Mouse (Mus musculus) CD8-positive naive resting alpha-beta T cell, adult 2 months (primary cell): Measurements from ENCODE around the gene Entpd2.
A peak's percentile ranks its signal among the peaks of the same experiment; 100 is the strongest.
"Not testable (repeated sequence)": the region's sequence is repeated elsewhere in the genome, so short reads cannot be mapped to it uniquely, and the experiment has no call there.

Experiments used
- DNase-seq, 2 experiments: peaks; one replicate each; pipeline ENCODE4 v3.0.0; 2022; ENCODE audit warnings: low read depth in 2 of 2, low spot score in 2 of 2

Entpd2 gene

DNA sequence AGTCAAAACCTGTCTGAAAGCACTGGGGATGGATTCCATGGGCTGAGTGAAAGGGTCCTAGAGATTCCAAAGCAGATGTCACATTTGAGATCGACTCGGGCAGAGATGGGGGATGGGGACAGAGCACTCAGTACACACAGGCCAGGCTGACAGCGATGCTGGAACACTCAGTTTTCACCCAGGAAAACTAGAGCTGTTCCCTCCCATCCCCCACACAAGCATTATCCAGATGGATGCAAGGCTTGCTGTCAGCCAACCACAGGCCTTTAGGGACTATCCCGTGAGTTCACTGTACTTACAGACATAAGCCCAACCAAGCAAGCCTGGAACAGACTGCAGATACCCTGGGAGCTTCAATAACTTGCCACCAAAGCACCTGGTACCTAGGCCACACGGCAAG lies 4.4 kb upstream of the Entpd2 start:
- no peak for DNase-seq

DNA sequence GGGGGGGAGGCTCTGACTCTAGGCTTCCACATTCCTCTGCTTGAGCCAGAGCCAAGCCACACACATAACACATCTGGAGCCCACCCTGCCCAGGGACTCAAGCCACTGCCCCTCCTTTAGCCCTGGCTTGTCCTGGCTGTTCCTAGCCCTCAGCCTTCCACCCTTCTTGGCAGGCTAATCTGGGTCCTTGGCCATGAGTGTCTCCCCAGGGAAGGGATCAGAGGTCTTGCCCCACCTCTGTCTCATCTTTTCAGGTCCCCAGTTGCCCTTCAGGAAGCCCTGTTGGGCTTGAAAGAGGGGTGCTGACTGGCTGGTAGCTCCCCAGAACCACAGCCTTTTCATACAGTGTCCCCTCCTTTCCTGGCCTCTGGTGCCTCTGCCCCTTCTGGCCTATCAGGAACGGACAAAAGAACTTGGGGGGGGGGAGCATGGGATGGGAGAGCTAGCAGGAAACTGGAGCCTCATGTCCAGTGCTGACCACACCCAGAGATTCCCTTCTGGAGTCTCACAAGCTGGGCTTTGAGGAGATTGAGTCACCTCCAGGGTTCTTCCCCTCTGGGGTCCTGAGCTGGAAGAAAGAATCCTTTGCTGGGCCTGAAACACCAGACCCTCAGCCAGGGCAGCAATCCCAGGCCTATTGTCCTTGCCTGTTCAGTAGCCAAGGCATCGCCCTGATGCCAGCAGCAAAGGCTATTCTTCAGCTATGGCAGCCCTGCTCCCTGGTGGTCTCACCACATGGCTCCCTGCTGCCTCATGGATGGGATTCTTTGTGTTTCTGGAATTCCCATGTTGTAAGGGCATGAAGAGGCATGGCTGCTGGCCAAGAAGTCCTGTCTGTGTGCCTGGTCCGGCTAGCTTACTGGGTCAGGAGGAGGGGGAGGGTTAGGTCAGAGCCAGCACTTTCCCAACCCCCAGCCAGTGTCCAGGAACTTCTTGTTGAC lies 1.1 kb upstream of the Entpd2 start:
- DNase-seq = no peak

DNA sequence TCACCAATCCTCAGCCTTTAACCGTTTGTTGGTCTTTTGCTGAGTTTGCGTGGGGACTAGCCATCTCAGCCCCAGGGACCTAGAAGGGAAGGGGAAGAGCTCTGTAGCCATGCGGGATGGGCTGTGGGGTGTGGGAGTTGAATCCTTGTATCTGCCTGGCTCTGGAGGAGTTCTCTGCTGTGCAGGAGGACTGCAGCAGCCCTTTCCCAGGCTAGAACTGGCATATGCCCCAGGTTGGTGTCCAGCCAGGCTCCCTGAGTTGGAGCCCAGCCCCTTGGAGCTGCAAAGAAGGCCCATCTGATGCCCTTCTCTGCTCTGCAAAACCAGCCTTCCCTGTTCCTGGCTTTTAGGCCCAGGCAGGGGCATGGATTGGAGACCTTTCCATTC lies 916 bp downstream of the Entpd2 start:
- DNase-seq = no peak

DNA sequence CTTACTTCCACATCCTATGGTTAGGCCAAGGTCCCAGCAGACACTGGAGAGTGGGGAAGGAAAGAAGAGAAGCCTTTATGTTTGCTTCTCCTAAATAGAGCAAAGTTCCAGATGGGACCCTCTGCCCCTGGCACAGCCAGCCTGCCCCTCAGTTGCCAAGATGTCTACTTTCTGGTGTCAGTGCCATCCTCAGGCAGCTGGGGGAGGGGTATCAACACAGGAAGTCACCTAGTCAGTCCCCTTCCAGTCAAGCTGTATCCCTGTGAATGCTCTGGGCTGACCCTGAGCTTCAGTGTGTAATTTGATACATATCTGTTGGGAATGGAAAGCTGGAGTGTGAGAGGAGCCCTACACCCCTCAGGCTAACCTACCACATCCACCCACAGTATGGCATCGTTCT lies 1.3 kb downstream of the Entpd2 start:
- no peak for DNase-seq

DNA sequence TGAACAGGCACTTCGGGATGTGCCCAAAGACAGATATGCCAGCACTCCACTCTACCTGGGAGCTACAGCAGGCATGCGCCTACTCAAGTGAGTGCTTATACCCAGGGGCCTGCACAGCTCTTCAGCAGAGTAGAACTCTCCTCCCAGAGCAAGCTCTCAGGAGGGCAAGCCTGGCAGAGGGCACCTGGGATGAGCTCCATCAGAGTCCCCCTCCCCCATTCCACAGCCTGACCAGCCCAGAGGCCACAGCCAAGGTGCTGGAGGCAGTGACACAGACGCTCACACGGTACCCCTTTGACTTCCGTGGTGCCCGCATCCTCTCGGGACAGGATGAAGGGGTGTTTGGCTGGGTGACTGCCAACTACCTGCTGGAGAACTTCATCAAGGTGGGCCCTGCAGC lies 2.4 kb downstream of the Entpd2 start:
- no peak for DNase-seq

DNA sequence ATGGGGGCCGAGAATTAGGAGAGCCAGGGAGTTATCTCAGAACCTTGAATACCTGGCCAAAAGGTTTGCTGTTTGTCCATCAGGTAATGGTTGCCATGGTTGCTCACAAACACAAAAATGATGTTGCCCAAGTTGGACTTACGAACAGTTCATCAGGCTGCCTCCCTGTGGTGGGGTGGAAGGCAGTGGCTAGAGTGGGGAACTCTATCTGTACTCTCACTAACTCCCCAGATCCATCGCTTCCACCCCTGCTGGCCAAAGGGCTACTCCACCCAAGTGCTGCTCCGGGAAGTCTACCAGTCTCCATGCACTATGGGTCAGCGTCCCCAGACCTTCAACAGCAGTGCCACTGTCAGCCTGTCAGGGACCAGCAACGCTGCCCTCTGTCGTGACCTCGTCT lies 3.4 kb downstream of the Entpd2 start, which contains the start of gene Npdc1:
Gene Npdc1, plus strand, starts transcription at position 301 of the 400 bp plus-strand sequence.
- DNase-seq = no peak

DNA sequence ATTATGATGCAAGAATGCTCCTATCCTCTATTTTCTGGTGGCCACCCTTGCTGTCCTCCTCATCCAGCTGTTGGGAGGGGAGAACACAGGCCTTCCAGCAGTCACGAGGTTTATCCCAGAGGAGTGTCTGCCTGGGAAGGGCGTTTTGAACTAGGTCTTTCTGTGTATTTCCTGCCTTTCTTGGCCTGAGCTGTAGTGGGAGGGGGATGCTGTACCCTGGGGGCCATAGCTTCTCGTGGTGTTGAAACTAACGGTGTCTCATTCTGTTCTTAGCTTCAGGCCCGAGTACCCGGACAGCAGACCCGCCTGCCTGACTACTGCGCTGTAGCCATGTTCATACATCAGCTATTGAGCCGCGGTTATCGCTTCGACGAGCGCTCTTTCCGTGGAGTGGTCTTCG lies 4.6 kb downstream of the Entpd2 start:
- no peak for DNase-seq

DNA sequence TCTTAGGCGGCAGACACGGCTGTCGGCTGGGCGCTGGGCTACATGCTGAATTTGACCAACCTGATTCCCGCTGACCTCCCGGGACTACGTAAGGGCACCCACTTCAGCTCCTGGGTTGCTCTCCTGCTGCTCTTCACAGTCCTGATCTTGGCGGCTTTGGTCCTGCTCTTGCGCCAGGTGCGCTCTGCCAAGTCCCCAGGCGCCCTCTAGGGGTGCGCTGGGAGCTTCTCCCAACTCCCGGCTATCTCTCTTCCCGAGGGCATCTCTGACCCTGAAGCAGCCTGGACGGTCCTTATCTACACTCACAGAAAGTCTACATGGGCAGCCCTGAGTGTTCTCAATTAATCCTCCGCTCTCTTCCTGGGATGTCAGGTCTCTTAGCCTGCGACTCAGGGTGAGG lies 5.1 kb downstream of the Entpd2 start:
- no peak for DNase-seq

DNA sequence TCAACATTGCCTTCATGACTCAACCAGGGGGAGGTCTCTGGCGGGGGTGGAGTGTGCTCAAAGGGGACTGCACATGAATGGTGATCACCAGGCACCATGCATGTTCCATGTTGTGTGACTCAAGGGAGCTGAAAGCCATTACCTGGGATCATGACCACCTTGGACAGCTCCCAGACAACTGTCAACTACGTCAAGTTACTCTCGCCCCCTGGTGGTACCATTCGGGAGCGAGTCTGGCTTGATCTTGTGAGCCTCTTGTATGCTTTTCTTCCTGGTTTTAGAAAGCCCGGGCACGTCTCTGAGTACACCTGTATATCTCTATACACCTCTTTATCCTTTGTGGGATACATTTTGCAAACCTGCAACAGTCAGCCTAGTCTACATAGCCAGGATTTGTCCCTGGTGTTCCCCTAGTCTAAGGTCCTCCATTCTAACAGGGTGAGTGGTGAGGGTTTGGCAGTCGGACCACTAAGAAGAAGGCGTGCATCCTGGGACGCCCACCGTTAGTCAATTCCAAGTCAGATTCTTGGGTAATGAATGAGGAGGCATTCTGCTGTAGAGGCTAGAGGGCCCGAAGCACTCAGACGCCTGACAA lies 6.8 kb downstream of the Entpd2 start:
- DNase-seq = peak; percentile 74 to 85

DNA sequence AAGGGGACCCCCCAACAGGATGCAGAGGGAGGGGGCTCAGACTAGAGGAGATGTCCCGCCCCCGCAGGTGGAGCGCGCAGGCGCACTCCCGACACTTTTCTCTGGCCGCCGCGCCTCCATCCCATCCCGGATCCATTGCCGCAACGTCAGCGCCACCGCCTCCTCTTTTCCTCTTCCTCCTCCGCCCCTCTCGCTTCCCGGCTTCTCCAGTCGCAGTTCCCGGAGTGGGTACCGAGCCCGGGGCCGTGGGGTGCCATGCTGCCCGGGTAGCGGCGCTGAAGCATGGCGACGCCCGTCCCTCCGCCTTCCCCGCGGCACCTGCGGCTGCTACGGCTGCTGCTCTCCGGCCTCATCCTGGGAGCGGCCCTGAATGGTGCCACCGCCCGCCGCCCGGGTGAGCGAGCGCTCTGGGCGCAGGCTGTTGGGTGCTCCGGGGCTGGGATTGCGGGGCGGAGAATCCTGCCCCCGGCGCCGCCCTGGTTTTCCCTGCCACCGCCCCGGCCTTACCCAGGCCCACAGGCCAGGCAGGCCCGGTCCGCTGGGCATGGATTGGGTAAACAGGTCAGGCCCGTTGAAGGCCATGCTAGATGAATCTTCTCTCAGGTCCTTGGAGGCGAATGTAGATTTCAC lies 7.4 kb downstream of the Entpd2 start:
- peak in 1 of 2 experiments; percentile 8 for DNase-seq

DNA sequence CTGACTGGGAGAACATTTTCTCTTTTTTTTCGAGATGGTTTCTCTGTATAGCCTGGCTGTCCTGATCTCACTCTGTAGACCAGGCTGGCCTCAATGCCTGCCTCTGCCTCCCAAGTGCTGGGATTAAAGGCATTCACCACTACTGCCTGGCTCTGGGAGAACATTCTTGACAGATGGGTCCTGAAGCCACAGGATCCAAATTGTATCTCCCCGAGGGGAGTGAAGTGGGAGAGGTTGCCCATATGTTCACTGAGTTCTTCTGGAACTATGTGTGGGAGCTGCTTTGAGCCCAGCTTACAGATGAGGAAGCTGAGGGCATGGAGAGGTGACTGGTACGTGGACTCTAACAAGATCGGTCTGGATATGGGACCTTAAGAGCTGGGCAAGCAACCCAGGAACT lies 8.3 kb downstream of the Entpd2 start:
- DNase-seq = no peak

DNA sequence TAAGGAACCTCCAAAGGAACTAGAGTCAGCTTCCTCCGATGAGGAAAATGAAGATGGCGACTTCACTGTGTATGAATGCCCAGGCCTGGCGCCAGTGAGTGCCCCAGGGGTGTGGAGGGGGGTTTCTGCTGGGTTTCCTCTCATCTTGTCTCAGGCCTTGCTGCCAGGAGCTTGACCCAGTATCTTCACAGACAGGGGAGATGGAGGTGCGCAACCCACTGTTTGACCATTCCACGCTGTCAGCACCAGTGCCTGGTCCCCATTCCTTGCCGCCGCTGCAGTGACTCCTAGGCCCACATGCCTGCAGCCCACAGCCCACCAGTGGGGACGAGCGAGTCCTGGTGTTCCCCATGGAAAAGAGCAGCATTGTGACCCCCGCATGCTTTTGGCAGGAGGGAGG lies 13.2 kb downstream of the Entpd2 start:
- DNase-seq = no peak

DNA sequence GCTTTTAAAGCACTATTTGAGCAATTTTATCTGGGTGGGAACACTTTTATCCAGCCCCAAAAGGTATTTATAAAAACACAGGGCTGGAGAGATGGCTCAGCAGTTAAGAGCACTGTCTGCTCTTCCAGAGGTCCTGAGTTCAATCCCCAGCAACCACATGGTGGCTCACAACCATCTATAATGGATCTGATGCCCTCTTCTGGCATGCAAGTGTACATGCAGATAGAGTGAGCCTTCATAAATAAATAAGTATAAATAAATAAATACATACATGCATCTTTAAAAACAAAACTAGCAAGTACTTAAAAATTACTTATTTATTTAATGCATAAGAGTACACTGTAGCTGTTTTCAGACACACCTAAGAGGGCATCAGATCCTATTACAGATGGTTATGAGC lies 17.8 kb downstream of the Entpd2 start:
- not testable (repeated sequence) for DNase-seq

DNA sequence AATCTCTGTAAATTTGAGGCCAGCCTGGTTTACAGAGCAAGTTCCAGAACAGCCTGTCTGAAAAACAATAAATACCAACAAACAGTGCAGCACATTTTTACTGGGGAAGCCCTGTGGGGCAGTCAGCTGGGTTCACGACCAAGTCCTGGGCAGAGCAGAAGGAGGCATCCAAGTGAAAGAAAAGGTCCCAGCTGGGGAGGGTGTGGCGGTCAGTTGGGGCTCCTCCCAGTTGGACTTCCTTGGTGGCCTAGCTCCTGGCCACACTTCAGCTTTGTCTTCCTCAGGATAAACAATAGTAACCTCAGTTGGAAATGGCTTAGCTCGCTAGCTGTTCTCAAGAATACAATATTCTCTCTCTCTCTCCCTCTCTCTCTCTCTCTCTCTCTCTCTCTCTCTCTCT lies 21.8 kb downstream of the Entpd2 start:
- DNase-seq = no peak

DNA sequence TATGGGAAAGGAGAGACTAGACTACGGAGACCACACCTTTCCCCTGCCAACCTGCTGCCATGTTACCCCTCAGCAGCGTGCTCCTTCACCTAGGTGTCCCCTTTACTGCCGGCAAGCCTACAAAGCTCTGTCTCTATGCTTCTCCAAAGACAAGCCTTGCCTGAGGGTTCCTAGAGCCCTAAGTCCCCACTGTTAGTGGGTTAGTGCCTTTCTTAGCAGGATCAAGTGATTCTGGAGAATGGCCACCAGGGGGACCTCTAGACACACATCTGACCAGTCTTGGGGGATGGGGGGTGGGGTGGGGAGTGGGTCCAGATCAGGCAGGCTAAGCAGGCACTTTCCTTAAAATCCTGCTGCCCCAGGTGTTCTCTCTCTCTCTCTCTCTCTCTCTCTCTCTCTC lies 26.2 kb downstream of the Entpd2 start:
- peak; percentile 26 to 46 for DNase-seq

DNA sequence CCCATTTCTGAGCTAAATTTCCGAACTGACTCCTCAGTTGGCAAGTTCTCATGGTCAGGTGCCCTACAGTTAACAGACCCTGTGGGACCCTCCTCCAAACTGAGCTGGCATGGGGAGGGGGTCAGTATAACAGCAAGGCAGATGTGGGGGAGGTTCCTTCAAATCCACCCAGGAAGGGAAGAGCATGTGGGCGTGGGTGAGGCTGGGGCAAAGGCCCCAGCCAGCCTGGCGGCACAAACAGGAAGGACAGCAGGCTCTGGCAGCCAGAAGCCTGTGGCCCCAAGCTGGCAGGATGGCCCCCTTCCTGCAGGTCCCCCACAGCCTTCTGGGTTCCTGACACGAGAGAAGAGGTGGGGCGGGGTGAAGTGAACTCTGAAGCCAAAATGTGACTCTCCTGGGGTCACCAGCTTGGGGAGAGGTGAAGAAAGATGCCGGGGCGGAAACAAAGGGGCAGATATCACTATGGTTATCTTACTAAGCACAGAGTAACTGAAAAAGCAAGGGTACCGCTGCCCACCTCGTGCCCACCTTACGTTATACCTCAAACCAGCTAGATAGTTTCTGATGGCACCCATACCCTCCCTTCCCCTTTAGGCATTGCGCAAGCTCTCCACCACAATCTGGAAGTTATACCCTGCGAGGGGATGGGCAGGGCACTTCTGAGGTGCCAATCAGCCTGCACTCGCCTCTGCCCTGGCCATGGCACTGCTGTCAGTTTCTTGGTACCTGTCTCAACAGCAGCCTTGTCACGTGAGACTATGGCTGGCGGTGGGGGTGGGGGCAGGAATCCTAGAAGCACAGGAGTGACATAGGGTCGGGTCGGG lies 27.1 kb downstream of the Entpd2 start, which contains the start of gene Fut7:
Gene Fut7, plus strand, starts transcription at position 681 of the 824 bp plus-strand sequence.
- DNase-seq = peak; percentile 35 to 43

DNA sequence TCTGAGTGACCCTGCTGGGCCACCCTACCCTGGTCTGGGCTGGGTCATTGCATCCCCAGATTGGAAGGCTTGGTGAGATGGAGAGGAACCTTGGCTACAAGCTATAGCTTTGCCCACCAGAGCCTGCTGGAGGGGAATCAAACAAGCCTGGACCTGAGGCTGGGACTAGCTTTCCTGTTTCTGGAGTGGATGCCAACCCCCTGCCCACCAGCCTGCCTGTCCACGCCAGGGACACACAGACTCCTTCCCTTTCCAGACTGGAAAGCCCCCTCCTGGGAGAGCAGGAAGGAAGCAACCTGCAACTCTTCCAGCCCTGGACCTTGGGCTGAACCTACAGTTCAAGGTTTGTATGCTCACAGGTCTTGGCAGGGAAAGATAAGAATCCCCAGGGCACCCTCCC lies 28.0 kb downstream of the Entpd2 start:
- DNase-seq = no peak

DNA sequence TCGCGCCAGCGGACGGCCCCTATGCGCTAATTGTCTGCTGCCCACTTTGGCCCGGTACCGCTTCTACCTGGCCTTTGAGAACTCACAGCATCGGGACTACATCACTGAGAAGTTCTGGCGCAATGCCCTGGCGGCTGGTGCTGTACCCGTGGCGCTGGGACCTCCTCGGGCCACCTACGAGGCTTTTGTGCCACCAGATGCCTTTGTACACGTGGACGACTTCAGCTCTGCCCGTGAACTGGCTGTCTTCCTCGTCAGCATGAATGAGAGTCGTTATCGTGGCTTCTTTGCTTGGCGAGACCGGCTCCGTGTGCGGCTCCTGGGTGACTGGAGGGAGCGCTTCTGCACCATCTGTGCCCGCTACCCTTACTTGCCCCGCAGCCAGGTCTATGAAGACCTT lies 29.8 kb downstream of the Entpd2 start:
- no peak for DNase-seq

DNA sequence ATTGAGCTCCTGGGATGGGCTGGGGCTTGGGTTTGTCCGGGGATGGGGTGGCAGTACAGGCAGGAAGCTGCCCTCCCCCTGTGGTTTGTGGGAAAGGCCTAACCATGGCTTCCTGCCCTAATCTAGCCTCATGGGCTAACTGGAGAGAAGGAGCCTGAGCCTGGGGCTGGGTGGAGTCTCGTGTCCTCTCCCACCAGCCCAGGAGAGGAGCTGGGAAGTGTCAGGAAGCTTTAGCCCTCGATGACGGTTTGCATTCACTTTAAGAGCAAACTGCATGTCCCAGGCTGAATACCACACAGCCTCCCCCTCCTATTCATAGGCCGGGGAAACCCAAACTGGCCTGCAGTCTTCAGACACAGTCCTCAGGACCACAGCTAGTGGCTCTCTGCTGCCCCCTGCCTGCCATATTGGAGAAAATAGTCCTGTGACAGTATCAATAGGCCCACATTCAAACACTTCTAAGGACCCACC lies 31.1 kb downstream of the Entpd2 start:
- DNase-seq = peak; percentile 42 to 63

DNA sequence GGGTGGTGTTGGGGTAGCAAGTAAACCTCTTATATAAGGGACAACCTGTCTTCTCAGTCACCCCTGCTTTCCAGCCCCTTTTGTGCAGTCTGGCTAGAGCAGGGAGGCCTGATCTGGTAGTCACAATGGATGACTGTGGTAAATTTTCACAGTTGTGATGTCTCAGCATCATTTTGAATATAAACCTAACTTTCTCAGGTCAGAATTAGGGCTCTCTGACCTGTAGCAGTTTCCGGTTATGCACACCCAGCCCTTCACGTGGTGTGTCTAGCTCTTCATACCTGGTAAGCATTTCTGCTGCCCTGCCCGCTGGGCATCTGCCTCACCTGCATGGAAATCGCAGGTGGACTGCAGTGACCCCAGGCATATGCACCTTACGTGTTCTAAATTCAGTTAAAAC lies 31.6 kb downstream of the Entpd2 start:
- DNase-seq = no peak
